Mouse (Mus musculus) heart, postnatal 0 days (tissue): ENCODE measurements around the gene Slc8b1. TPM values are rescaled to one million over a fixed set of nuclear protein-coding genes. Genes with fewer than 3 reads are reported as not detected.

Experiments used
- ATAC-seq: fragments of 200-750 bp; cut with Nextera tagmentation; 2 replicates; pipeline ENCODE4 v1.8.0; 2017; ENCODE audit warnings: low read depth, moderate number of reproducible peaks, moderate library complexity; ENCODE audit not compliant: insufficient read depth
- DNase-seq: peaks from one replicate; pipeline ENCODE4 v3.0.0-alpha.2; 2016; ENCODE audit warnings: low spot score
- H3K27ac ChIP-seq: fragments of 300-500 bp; sonication (generic); 2 replicates; pipeline ENCODE4 v1.5.1; 2014; ENCODE audit warnings: low read depth, mild to moderate bottlenecking
- H3K27me3 ChIP-seq: fragments of 300-500 bp; sonication (generic); 2 replicates; pipeline ENCODE4 v1.6.1; 2014; ENCODE audit warnings: low read length, mixed read lengths; ENCODE audit not compliant: control insufficient read depth, insufficient read depth
- H3K36me3 ChIP-seq: fragments of 300-500 bp; sonication (generic); replicated peaks from 2 replicates; pipeline ENCODE4 v1.6.1; 2014; ENCODE audit warnings: low read length, mixed read lengths; ENCODE audit not compliant: control insufficient read depth, insufficient read depth
- H3K4me1 ChIP-seq: fragments of 300-500 bp; sonication (generic); 2 replicates; pipeline ENCODE4 v1.6.1; 2014; ENCODE audit warnings: antibody characterized with exemption; ENCODE audit not compliant: control insufficient read depth, insufficient read depth
- H3K4me2 ChIP-seq: fragments of 300-500 bp; sonication (generic); 2 replicates; pipeline ENCODE4 v1.6.1; 2014; ENCODE audit warnings: low read depth, mild to moderate bottlenecking, low read length, moderate library complexity
- H3K4me3 ChIP-seq: fragments of 300-500 bp; sonication (generic); 2 replicates; pipeline ENCODE4 v1.5.1; 2014; ENCODE audit warnings: low read depth, low read length
- H3K9ac ChIP-seq: fragments of 300-500 bp; sonication (generic); replicated peaks from 2 replicates; pipeline ENCODE4 v1.6.1; 2014; ENCODE audit warnings: low read depth, low read length, mixed read lengths
- H3K9me3 ChIP-seq: fragments of 300-500 bp; sonication (generic); replicated peaks from 2 replicates; pipeline ENCODE4 v1.6.1; 2016; ENCODE audit warnings: low read length; ENCODE audit not compliant: control insufficient read depth
- CTCF ChIP-seq: IDR thresholded peaks from 2 replicates; pipeline ENCODE4 v1.5.1; 2016; ENCODE audit warnings: antibody characterized with exemption, control low read depth, low read depth
- EP300 ChIP-seq: IDR thresholded peaks from 2 replicates; pipeline ENCODE4 v1.6.1; 2016; ENCODE audit warnings: antibody characterized with exemption, low read depth
- WGBS: fragments of 180-500 bp; shearing (Covaris S2); extraction: QIAGEN DNeasy Blood & Tissue Kit; methylation state at CpG from one replicate; pipeline ENCODE4 v1.1.7; 2014; 5-methylcytosine and 5-hydroxymethylcytosine counted together
- polyA plus RNA-seq: library from polyadenylated mRNA; unstranded; fragments of >200 nt; fragmentation: Nextera tagmentation; extraction: Ambion mirVana; gene quantifications from 2 replicates; pipeline ENCODE4 v1.2.1, GENCODE M21; 2015
- total RNA-seq: library from RNA; depleted of rRNA; stranded (reverse); fragments of >200 nt; gene quantifications from 2 replicates; pipeline ENCODE4 v1.2.3, GENCODE M21; 2014; ENCODE audit warnings: low replicate concordance

Gene Slc8b1
- total and polyA plus RNA-seq, 2 experiments from 2014 or later, result 3.6 to 16.0 TPM

- 25% methylated on average over 9 of the region's 9 CpGs for WGBS
- Histone ChIP-seq H3K4me1 (peaks cover 15% of the 10 kb centered on the region), H3K36me3 (no peaks in the 10 kb centered on the region), H3K9me3 (no peaks in the 10 kb centered on the region), H3K9ac (no peak overlapping the region), H3K4me2 (no peak overlapping the region), H3K27me3 (no peaks in the 10 kb centered on the region), H3K27ac (no peak overlapping the region), H3K4me3 (no peak overlapping the region)
- ATAC-seq (no peak), DNase-seq (no peak)
- TF ChIP-seq EP300 (no peak), CTCF (no peak)
Measured at GRCm38 (mm10) chr5:120506490-120506889, 4.5 kb upstream of the Slc8b1 start.

- H3K4me1 ChIP-seq, result peaks cover 7% of the 10 kb centered on the region
- no peak overlapping the region for H3K9ac ChIP-seq
- H3K27ac ChIP-seq, result no peak overlapping the region
- no peak overlapping the region for H3K4me2 ChIP-seq
- DNase-seq, result no peak
- no peak for ATAC-seq
- no peaks in the 10 kb centered on the region for H3K9me3 ChIP-seq
- no peaks in the 10 kb centered on the region for H3K27me3 ChIP-seq
- H3K36me3 ChIP-seq, result no peaks in the 10 kb centered on the region
- no peak for TF ChIP-seq CTCF
- no peak for TF ChIP-seq EP300
- H3K4me3 ChIP-seq, result no peak overlapping the region
- WGBS, result 54% methylated on average over 4 of the region's 4 CpGs
Measured at GRCm38 (mm10) chr5:120507311-120507710, 3.7 kb upstream of the Slc8b1 start.

DNA sequence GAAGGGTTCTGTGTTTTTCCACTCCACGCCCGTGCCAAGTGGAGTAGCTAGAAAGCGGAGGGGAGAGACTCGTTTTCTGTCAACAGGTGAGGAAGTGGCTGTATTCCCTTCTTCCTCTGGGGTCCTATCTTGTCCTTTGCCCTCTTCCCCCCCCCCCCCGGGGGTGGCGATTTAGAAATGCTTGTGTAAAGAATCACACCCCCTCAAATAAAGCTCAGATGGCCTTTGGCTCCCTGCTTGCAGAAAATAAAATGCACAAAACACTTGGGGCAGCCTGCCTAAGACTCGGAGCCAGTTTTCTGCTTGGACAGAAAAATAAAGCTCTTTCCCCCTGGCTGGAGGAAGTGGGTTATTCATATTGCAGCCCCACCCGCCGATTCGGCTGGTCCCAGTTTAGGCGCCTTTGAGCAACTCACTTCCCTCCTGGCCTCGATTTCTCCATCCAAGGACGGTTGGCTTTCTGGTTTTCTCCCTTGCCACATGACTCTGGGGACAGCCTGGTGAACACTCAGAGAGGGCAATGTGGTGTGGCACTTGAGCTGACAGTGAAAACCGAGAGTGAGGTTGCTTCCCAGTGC, 764 bp downstream of the Slc8b1 start:
- H3K9ac ChIP-seq, result peak overlapping the region; percentile 51
- H3K36me3 ChIP-seq, result no peaks in the 10 kb centered on the region
- peak overlapping the region; percentile 69 for H3K4me2 ChIP-seq
- no peak for ATAC-seq
- H3K4me1 ChIP-seq, result peaks cover 16% of the 10 kb centered on the region; the same call in 1 of the 2 replicates
- peak overlapping the region; percentile 56 for H3K4me3 ChIP-seq
- no peaks in the 10 kb centered on the region for H3K9me3 ChIP-seq
- H3K27me3 ChIP-seq, result no peaks in the 10 kb centered on the region
- no peak for DNase-seq
- 28% methylated on average over 14 of the region's 14 CpGs for WGBS
- H3K27ac ChIP-seq, result 0 out of 2 replicates have a peak overlapping the region, but pooled peaks have one; percentile 49
- TF ChIP-seq CTCF (no peak), EP300 (no peak)

GRCm38 (mm10) chr5:120512911-120513555, 2.1 kb downstream of the Slc8b1 start:
- Histone ChIP-seq H3K4me1 (peaks cover 16% of the 10 kb centered on the region), H3K27me3 (no peaks in the 10 kb centered on the region), H3K9me3 (no peaks in the 10 kb centered on the region), H3K4me3 (no peak overlapping the region), H3K9ac (no peak overlapping the region), H3K4me2 (no peak overlapping the region), H3K36me3 (no peaks in the 10 kb centered on the region), H3K27ac (no peak overlapping the region)
- ATAC-seq, result no peak
- TF ChIP-seq EP300 (no peak), CTCF (no peak)
- WGBS, result 70% methylated on average over 15 of the region's 15 CpGs
- DNase-seq, result no peak

GRCm38 (mm10) chr5:120514031-120514677, 3.2 kb downstream of the Slc8b1 start:
- TF ChIP-seq CTCF (no peak), EP300 (no peak)
- Histone ChIP-seq H3K4me2 (no peak overlapping the region), H3K9ac (no peak overlapping the region), H3K9me3 (no peaks in the 10 kb centered on the region), H3K27me3 (no peaks in the 10 kb centered on the region), H3K36me3 (no peaks in the 10 kb centered on the region), H3K4me3 (no peak overlapping the region), H3K4me1 (peaks cover 16% of the 10 kb centered on the region), H3K27ac (no peak overlapping the region)
- ATAC-seq (no peak), DNase-seq (no peak)
- 91% methylated on average over 9 of the region's 9 CpGs for WGBS
